Mouse (Mus musculus): ENCODE results near the gene Rab17. TPM values are rescaled to one million over a fixed set of nuclear protein-coding genes. Genes with fewer than 3 reads are reported as not detected.
A peak's percentile ranks its signal among the peaks of the same experiment; 100 is the strongest.

The Rab17 gene
- polyA plus RNA-seq, 1 experiment from 2014 or later: not detected

DNA sequence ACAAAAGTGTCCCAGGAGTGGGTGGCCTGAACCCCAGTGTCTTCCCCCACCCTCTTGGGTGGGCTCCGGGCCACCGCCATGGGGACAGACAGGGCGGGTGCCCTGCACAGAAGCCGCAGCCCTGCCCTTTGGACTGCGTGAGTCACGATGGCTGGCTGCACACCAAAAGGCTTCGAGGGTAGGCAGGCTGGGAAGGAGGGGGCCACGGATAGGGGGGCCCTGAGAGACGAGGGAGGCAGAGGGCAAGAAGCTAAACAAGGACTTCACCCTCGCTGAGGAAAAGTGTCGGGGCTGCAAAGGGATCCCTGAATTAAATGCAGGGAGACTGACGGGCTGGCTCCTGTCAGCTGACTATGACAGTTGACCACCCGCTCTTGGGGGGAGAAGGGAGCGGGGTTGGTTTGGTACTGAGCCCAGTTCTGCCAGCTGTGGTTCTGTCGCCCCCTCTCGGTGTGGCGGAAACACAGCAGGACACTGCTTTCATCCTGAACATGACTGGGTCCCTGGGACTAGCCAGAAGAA, 59.8 kb downstream of the Rab17 start:
- H3K36me3 ChIP-seq (ENCODE audit: control insufficient read depth, insufficient read depth, low read length): no peaks in the 10 kb centered on the region
- DNase-seq (no peak), ATAC-seq (ENCODE audit: low FRiP score, low TSS enrichment) (no peak)
- no peak overlapping the region for H3K27ac ChIP-seq (replicated peaks; ENCODE audit: low read depth, low read length)
- H3K4me1 ChIP-seq (ENCODE audit: control insufficient read depth, insufficient read depth, low read length): 0 out of 2 replicates have a peak, but pooled peaks cover under 1% of the 10 kb centered on the region
- H3K27me3 ChIP-seq (ENCODE audit: control insufficient read depth, insufficient read depth, low read length): no peaks in the 10 kb centered on the region
- peak overlapping the region; percentile 17; the same call in 1 of the 2 replicates for H3K4me2 ChIP-seq (ENCODE audit: low read length)
- no peak overlapping the region for H3K9ac ChIP-seq (replicated peaks; ENCODE audit: low read length)
- no peaks in the 10 kb centered on the region for H3K9me3 ChIP-seq (ENCODE audit: control insufficient read depth, low read length)
- no peak overlapping the region for H3K4me3 ChIP-seq (replicated peaks; ENCODE audit: low read depth, low read length)
- WGBS: 31% methylated on average over 17 of the region's 17 CpGs

DNA sequence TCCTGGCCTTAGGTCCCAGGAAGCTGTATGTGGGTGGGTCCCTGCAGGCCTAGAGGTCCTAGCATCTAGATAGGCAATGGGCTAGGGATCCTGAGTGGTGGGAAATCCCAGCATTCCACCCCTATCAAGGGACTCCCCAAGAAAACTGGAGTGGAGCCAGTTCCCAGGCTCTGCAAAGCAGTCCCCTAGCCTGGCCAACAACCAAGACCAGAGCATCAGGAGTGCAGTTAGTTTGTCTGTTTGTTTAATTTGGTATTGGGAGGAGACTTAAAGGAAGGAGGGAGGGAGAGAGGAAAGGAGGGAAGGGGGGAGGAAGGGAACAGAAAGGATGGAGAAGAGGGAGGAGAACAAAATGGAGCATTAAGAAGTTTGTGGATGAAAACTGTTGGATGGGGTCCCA, 60.3 kb downstream of the Rab17 start:
- Histone ChIP-seq H3K9me3 (ENCODE audit: control insufficient read depth, low read length) (no peaks in the 10 kb centered on the region), H3K27me3 (ENCODE audit: control insufficient read depth, insufficient read depth, low read length) (no peaks in the 10 kb centered on the region), H3K27ac (replicated peaks; ENCODE audit: low read depth, low read length) (no peak overlapping the region), H3K9ac (replicated peaks; ENCODE audit: low read length) (no peak overlapping the region), H3K36me3 (ENCODE audit: control insufficient read depth, insufficient read depth, low read length) (no peaks in the 10 kb centered on the region), H3K4me1 (ENCODE audit: control insufficient read depth, insufficient read depth, low read length) (no peaks in the 10 kb centered on the region), H3K4me3 (replicated peaks; ENCODE audit: low read depth, low read length) (no peak overlapping the region), H3K4me2 (ENCODE audit: low read length) (no peak overlapping the region)
- DNase-seq (peak; percentile 54), ATAC-seq (ENCODE audit: low FRiP score, low TSS enrichment) (no peak)

Other genes starting within 250 kb of the Rab17 start
- 0.72 and 6.9 TPM in 2 replicates for gene Col6a3, start 125.7 kb downstream of the Rab17 start, polyA plus RNA-seq (2014; fragmentation: Nextera tagmentation; extraction: Ambion mirVana)
- 0.12 and 0.42 TPM in 2 replicates for gene Mlph, start 54.6 kb downstream of the Rab17 start, polyA plus RNA-seq (2014; fragmentation: Nextera tagmentation; extraction: Ambion mirVana)
- gene Prlh, start 16.6 kb downstream of the Rab17 start, polyA plus RNA-seq (2014; fragmentation: Nextera tagmentation; extraction: Ambion mirVana): not detected in 2 replicates
- gene Lrrfip1, start 29.1 kb upstream of the Rab17 start, polyA plus RNA-seq (2014; fragmentation: Nextera tagmentation; extraction: Ambion mirVana): 30.1 and 32.1 TPM in 2 replicates
- 0.57 TPM in 1 of 2 replicates, not detected in the other for gene Rbm44, start 175.4 kb upstream of the Rab17 start, polyA plus RNA-seq (2014; fragmentation: Nextera tagmentation; extraction: Ambion mirVana)
- gene Ramp1, start 210.2 kb upstream of the Rab17 start, polyA plus RNA-seq (2014; fragmentation: Nextera tagmentation; extraction: Ambion mirVana): 2.6 and 7.4 TPM in 2 replicates